Mouse (Mus musculus): Measurements from ENCODE around the gene Hspa12b. TPM values are rescaled to one million over a fixed set of nuclear protein-coding genes. Genes with fewer than 3 reads are reported as not detected.

Hspa12b gene
- polyA plus RNA-seq, 2 experiments: 10.2 to 42.7 TPM

DNA sequence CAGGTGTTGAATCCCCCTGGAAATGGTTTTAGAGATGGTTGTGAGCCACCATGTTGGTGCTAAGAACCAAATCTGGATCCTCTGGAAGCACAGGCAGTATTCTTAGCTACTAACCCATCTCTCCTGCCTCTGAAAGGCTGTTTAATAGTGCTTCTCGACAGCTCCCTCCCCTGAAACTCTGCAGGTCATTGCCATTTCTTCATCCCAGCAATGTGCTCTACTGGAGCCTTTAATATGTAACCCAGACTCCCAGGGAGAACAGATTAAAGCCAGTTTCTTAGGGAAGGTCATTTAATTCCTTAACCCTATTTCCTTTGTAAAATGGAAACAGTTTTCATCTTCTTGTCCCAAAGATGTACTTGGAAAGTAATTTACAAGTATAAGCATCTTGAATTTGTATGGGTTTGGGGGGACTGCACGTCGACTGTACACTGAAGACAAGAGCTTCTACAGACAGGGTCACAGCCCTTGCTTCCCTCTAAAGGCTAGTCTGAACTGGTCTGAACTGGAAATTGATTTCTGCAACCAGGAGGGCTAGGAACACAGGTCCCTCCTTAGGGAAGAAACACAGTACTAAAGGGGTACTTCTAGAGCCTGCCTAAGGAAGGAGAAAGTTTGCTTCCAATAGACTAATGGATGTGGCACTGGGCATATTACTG, 48.3 kb downstream of the Hspa12b start:
- 72% methylated on average over 3 of the region's 3 CpGs for WGBS

DNA sequence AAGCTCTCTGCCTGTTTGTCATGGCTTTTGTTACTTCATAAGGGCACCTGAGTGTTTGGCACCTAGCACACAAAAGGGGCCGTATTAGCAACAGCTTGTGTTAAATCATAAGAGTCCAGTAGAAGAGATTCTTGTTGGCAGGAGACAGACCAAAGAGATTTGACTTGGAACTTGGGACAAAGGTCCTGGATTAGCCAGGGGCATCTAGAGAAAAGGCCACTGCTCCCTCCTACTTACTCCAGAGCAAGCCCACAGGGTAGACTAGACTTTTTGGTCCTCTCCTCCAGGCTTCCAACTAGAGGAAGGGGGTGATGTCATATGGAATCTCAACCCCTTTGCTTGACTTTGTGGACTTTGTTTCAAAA, 48.8 kb downstream of the Hspa12b start:
- Histone ChIP-seq H3K27me3 (ENCODE audit: control insufficient read depth, insufficient read depth, low read length) (peaks cover 28% of the 10 kb centered on the region), H3K27ac (replicated peaks; ENCODE audit: low read depth, low read length) (no peak overlapping the region), H3K4me1 (ENCODE audit: control insufficient read depth, insufficient read depth, low read length) (peaks cover 34% of the 10 kb centered on the region), H3K4me3 (replicated peaks; ENCODE audit: low read length) (no peak overlapping the region), H3K9ac (ENCODE audit: low read depth, low read length, severe bottlenecking) (no peak overlapping the region), H3K36me3 (ENCODE audit: control insufficient read depth, insufficient read depth, low read length) (peaks cover 18% of the 10 kb centered on the region; the same call in 1 of the 2 replicates), H3K4me2 (replicated peaks; ENCODE audit: low read depth, low read length, severe bottlenecking) (no peak overlapping the region), H3K9me3 (ENCODE audit: control insufficient read depth, low read length) (no peaks in the 10 kb centered on the region)
- TF ChIP-seq POLR2A (IDR thresholded peaks at IDR 0.05; ENCODE audit: borderline replicate concordance, extremely low read depth, insufficient read depth, insufficient read length): no peak
- DNase-seq (ENCODE audit: low spot score): no peak
- 86% methylated on average over 1 of the region's 1 CpGs for WGBS
- ATAC-seq (ENCODE audit: low FRiP score, low read depth): no peak

More for the DNA sequence above, 48.3 kb downstream of the Hspa12b start:
- Histone ChIP-seq H3K4me3 (replicated peaks; ENCODE audit: low read length) (no peak overlapping the region), H3K36me3 (ENCODE audit: control insufficient read depth, insufficient read depth, low read length) (peaks cover 18% of the 10 kb centered on the region; the same call in 1 of the 2 replicates), H3K4me1 (ENCODE audit: control insufficient read depth, insufficient read depth, low read length) (peaks cover 34% of the 10 kb centered on the region), H3K4me2 (replicated peaks; ENCODE audit: low read depth, low read length, severe bottlenecking) (no peak overlapping the region), H3K9ac (ENCODE audit: low read depth, low read length, severe bottlenecking) (no peak overlapping the region), H3K27ac (replicated peaks; ENCODE audit: low read depth, low read length) (no peak overlapping the region), H3K9me3 (ENCODE audit: control insufficient read depth, low read length) (no peaks in the 10 kb centered on the region), H3K27me3 (ENCODE audit: control insufficient read depth, insufficient read depth, low read length) (peaks cover 33% of the 10 kb centered on the region)
- ATAC-seq (ENCODE audit: low FRiP score, low read depth): no peak
- TF ChIP-seq POLR2A (IDR thresholded peaks at IDR 0.05; ENCODE audit: borderline replicate concordance, extremely low read depth, insufficient read depth, insufficient read length): no peak
- DNase-seq (ENCODE audit: low spot score): no peak

DNA sequence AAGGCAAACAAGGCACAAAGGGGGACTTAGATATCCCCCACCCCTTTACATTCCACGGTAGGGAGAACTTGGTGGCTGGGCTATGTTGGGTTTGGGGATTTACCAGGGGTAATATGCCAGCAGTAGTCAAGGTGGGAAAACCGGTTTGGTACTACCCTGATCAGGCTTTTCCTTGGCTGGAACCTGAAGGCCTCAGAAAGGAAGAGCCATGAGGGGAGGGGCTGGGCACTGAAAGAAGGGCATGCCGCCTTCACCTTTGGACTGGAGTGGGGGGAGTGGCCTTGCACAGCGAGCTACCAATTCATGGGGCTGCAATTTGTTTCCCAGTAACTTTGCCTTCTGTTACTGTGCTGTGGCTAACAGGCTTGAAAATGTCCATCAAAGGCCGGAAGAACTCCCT, 49.4 kb downstream of the Hspa12b start:
- H3K4me1 ChIP-seq (ENCODE audit: control insufficient read depth, insufficient read depth, low read length): peaks cover 28% of the 10 kb centered on the region
- peaks cover 22% of the 10 kb centered on the region for H3K27me3 ChIP-seq (ENCODE audit: control insufficient read depth, insufficient read depth, low read length)
- ATAC-seq (ENCODE audit: low FRiP score, low read depth) (no peak), DNase-seq (ENCODE audit: low spot score) (no peak)
- H3K9me3 ChIP-seq (ENCODE audit: control insufficient read depth, low read length): no peaks in the 10 kb centered on the region
- H3K27ac ChIP-seq (replicated peaks; ENCODE audit: low read depth, low read length): no peak overlapping the region
- H3K36me3 ChIP-seq (ENCODE audit: control insufficient read depth, insufficient read depth, low read length): peaks cover 18% of the 10 kb centered on the region; the same call in 1 of the 2 replicates
- H3K4me2 ChIP-seq (replicated peaks; ENCODE audit: low read depth, low read length, severe bottlenecking): no peak overlapping the region
- H3K9ac ChIP-seq (ENCODE audit: low read depth, low read length, severe bottlenecking): no peak overlapping the region
- H3K4me3 ChIP-seq (replicated peaks; ENCODE audit: low read length): no peak overlapping the region
- no peak for TF ChIP-seq POLR2A (IDR thresholded peaks at IDR 0.05; ENCODE audit: borderline replicate concordance, extremely low read depth, insufficient read depth, insufficient read length)
- WGBS: 76% methylated on average over 5 of the region's 5 CpGs

DNA sequence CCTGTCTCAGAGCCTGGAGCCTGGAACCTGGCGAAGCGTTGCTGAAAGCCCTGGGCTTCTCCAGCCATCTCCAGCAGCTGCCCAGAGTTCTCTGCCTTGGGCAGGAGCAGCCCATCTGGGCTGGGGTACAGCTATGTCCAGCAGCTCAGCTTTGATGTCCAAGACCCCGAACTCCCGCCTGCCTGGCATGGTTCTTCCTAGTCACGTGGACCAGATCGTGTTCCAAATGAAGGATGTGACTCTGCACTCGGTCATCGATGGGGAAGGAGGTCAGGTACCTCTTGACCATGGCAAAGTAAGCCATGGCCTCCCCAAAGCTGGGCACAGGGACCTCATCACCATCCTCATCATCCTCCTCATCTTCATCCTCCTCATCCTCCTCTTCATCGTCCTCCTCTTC, 50.9 kb downstream of the Hspa12b start:
- no peaks in the 10 kb centered on the region for H3K9me3 ChIP-seq (ENCODE audit: control insufficient read depth, low read length)
- WGBS: 89% methylated on average over 9 of the region's 9 CpGs
- H3K27me3 ChIP-seq (ENCODE audit: control insufficient read depth, insufficient read depth, low read length): peaks cover 8% of the 10 kb centered on the region; the same call in 1 of the 2 replicates
- peak overlapping the region; percentile 96 for H3K4me2 ChIP-seq (replicated peaks; ENCODE audit: low read depth, low read length, severe bottlenecking)
- H3K4me3 ChIP-seq (replicated peaks; ENCODE audit: low read length): peak overlapping the region; percentile 58
- peaks cover 25% of the 10 kb centered on the region for H3K4me1 ChIP-seq (ENCODE audit: control insufficient read depth, insufficient read depth, low read length)
- H3K36me3 ChIP-seq (ENCODE audit: control insufficient read depth, insufficient read depth, low read length): peaks cover 18% of the 10 kb centered on the region; the same call in 1 of the 2 replicates
- DNase-seq (ENCODE audit: low spot score) (no peak), ATAC-seq (ENCODE audit: low FRiP score, low read depth) (no peak)
- H3K27ac ChIP-seq (replicated peaks; ENCODE audit: low read depth, low read length): no peak overlapping the region
- H3K9ac ChIP-seq (ENCODE audit: low read depth, low read length, severe bottlenecking): peak overlapping the region; percentile 89
- TF ChIP-seq POLR2A (IDR thresholded peaks at IDR 0.05; ENCODE audit: borderline replicate concordance, extremely low read depth, insufficient read depth, insufficient read length): no peak

DNA sequence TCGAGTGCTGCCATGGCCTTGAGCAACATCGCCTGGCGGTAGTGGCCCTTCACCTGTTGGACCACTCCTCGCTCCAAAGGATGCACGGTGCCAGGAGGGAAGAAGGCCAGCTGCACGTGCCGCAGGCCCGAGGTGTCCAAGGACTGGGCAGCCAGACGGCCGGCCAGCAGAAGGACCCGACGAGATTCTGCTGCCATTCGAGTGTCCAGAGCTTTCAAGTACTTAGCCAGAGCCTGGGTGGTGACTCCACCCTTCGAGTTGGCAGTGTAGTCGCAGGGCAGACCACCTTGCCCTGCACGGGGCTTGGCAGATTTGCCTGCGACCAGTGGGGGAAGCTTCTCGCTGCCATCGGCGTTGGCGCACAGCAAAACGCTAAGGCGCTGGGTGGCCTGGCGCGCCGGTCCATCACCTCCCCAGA, 51.8 kb downstream of the Hspa12b start:
- H3K27ac ChIP-seq (replicated peaks; ENCODE audit: low read depth, low read length): peak overlapping the region; percentile 93; the same call in 1 of the 2 replicates
- H3K4me2 ChIP-seq (replicated peaks; ENCODE audit: low read depth, low read length, severe bottlenecking): peak overlapping the region; percentile 96
- H3K4me1 ChIP-seq (ENCODE audit: control insufficient read depth, insufficient read depth, low read length): peaks cover 25% of the 10 kb centered on the region
- no peaks in the 10 kb centered on the region for H3K27me3 ChIP-seq (ENCODE audit: control insufficient read depth, insufficient read depth, low read length)
- H3K9ac ChIP-seq (ENCODE audit: low read depth, low read length, severe bottlenecking): peak overlapping the region; percentile 89
- peak overlapping the region; percentile 58 for H3K4me3 ChIP-seq (replicated peaks; ENCODE audit: low read length)
- 37% methylated on average over 23 of the region's 26 CpGs for WGBS
- no peak for ATAC-seq (ENCODE audit: low FRiP score, low read depth)
- peaks cover 18% of the 10 kb centered on the region; the same call in 1 of the 2 replicates for H3K36me3 ChIP-seq (ENCODE audit: control insufficient read depth, insufficient read depth, low read length)
- DNase-seq (ENCODE audit: low spot score): no peak
- no peaks in the 10 kb centered on the region for H3K9me3 ChIP-seq (ENCODE audit: control insufficient read depth, low read length)
- no peak for TF ChIP-seq POLR2A (IDR thresholded peaks at IDR 0.05; ENCODE audit: borderline replicate concordance, extremely low read depth, insufficient read depth, insufficient read length)
